Mouse (Mus musculus) ovary, postnatal 36 days (tissue): Measurements from ENCODE around the gene Scamp3.
"Not testable (repeated sequence)": the region's sequence is repeated elsewhere in the genome, so short reads cannot be mapped to it uniquely, and the experiment has no call there.

Experiments
- DNase-seq: peaks from one replicate; pipeline ENCODE4 v3.0.0; 2022; ENCODE audit warnings: low spot score, mixed read lengths

The Scamp3 gene

DNA sequence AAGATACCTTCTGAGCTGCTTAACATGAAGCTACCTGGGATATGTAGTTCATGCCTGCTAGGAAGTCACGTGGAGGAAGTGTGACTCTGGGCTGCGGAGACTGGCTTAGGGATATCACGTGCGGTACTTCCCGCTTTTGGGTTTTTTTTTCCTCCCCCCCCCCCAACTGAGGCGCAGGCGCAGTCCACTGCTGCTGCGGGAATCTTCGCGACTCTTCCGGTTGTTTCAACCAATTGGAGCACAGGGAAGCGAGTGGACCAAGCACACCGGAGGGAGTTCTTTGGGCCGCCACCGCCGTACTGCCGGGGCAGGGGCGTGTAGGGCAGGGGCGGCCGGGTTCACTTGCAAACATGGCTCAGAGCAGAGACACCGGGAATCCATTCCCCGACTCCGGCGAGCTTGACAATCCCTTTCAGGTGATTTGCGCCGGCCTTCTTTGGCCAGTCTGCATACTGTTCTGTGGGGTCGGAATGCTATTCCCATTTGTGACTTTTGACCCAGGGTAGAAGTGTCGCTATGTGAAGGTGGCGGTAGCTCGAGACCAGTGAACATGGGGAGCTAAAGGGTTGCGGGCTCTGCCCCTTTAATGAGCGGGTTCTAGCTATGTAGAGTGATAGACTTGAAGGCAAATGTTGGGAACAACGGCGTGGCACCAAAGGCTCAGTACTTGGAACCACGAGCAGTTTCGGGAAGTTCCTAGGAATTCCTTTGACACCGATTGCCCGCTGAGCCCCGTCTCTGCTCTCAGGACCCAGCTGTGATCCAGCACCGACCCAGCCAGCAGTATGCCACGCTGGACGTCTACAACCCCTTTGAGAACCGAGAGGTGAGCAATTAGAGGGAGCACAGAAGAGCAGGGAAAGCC lies at the start of gene Scamp3:
Gene Scamp3, plus strand, starts transcription at position 232 of the 865 bp plus-strand sequence.
- peak; percentile 82 for DNase-seq

DNA sequence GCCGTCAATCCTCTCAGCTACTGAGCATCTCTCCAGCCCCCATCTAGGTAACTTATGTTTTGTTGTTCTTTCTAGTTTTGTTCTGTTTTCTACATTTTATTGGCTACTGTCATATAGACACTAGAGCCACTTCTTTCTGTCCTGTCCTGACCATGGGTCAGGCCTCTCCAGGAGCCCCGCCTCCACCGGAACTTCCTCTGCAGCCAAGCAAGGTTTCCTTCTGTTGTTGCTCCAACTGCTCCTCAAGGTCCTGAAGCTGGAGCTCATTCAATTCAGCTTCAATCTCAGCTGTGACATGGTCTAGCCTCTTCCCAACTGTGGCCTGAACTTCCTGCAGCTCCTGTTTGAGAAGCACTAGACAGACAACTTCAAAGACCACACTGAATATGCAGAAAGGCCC lies 47.4 kb upstream of the Scamp3 start:
- DNase-seq = no peak

DNA sequence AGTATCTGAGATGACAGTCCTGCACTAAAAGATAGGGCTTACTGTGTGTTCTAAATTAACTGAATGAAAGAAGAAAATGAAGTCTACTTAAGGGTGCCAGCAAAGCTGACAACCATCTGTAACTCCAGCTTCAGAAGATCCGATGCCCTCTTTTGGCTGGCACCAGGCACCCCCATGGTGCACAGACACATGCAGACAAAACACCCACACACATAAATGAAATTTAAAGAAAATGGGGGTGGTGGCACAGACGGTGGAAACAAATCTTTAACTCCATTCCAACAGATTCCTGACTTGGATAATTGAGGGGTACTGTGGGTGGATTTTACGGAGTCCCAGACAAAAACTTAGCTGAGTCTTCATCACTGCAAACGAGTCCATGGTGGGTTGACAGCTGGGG lies 45.5 kb upstream of the Scamp3 start:
- no peak for DNase-seq

DNA sequence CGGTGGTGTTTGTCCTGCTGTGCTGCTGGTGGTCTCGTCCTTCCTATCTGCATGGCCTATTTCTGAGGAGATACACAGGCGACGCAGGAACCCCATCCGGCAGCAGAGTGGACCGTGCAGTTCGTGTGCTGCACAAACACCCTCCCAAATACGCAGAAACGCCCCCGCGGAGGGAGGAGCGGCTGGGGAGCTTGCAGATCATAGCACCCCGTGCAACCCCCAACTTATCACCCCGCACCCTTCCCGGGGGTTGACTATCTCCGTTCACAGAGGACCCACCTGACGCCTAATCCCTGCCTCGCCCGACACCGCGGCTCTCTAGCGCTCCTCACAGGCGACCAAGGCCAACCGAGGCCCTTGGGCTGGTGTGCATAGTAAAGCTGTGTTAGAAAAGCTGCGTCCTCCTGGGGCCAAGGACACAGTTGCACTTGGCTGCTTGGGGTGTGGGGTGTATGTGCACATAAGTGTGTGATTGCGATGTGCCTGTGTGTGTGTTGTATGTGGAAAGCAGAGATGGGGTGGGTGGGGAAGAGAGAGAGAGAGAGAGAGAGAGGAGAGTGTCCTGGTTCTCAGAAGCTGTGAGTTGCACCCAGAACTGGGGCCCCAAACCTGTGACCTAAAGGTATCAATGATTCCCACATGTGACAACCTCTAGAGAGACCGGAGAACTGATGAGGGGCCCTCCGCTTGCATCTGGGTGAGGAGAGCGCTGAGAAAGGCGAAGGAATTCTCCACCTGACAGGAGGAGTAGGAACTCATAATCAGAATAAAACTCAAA lies 44.8 kb upstream of the Scamp3 start:
- DNase-seq = peak; percentile 65

DNA sequence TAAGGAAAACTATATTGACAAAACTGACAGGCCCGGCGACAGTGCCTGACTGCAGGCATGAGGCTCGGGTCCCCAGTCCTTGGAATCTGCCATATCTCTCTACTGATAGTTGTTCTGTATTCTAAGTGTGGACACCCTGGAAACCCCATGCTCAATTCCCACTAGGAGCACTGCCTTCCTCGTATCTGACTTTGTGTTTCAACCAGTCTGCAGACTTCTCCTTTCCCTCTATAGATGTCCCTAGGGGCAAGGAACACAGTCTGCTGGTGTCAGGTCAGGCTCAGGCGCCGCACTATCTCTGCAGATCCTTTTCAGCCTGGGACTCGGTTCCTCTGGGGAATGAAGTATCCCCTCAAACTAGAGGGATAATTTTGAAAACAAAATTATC lies 44.2 kb upstream of the Scamp3 start:
- no peak for DNase-seq

DNA sequence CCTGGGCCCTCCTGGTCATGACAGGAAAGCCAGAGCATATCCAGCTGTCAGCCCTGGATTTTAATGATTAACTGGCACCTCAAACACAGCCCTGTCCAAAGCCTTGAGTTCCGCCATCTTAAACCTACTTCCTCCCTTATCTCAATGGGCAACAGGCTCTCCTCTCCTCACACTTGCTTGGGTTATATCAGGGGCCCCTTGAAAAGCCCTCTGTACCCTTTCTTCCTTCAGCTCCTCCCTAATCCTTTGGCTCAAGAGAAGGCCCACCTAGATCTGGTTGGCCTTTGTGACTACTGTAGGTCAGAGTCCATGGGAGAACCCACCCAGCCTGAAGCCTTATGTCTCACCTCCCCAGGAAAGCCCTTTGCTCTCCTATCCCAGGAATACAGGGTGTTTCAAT lies 43.5 kb upstream of the Scamp3 start:
- DNase-seq = no peak

DNA sequence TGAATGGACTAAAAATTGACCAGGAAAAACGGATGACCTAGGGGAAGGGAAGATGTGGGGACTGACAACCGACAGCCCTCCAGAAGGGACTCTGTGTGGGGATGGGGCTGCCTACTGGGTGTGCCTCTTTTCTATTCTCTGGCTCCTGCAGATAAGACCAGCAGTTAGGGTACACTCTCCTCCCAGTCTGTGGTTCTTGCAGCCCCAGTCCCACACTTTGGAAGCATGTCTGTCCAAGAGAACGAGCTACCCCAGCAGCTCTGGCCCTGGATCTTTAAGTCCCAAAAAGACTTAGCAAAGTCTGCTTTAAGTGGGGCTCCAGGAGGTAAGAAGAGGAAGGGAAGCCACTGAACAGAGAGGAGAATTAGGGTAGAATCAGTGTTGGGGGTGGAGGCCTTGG lies 41.3 kb upstream of the Scamp3 start, which contains the start of gene Pklr:
Gene Pklr, plus strand, starts transcription at position 185 of the 400 bp plus-strand sequence.
- DNase-seq = no peak

DNA sequence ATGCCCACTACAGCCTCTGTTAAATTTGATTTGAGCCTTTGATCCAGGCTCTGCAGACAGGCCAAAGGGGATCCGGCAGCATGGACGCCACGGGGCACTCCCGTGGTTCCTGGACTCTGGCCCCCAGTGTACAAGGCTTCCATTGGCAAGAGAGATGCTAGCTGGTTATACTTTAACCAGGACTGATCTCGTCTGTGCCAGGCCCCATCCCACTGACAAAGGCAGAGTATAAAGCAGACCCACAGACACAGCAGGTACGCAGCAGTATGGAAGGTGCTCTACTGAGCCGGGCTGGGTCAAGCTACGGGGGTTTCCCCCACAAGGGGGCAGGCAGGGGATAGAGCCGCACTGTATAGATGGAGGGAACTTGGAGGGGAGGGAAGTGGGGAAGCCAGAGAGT lies 40.9 kb upstream of the Scamp3 start:
- DNase-seq = no peak

DNA sequence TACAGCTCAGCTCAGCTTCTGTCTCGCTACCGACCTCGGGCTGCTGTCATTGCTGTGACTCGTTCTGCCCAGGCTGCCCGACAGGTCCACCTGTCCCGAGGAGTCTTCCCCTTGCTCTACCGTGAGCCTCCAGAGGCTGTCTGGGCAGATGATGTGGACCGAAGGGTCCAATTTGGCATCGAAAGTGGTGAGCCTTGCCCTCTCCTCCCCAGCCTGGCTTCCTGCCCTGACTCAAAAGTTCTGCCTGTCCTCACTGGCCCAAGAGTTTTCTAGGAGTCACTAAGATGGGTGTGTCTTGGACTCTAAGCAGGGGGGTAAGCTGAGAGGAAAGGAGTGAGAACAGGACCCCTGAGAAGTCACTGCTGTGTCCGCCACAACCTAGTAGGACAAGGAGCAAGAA lies 32.5 kb upstream of the Scamp3 start:
- DNase-seq = no peak

DNA sequence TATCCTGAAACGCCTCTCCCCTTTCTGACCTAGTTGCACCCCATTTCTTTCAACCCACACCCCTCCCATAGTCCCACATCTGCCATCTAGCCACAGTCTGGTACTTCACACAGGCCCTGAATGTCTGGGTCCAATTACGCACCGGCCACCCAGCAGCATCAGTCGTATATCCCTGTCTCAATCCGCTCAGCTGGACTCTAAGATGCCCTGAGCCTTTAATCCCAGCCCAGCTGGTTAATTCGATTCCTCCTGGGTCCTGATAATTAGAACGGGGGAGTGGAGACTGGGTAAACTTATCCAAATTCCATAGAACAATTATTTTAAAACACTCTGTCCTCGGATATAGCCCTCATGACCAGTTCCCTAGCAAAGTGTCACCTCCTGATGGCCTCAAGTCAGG lies 31.7 kb upstream of the Scamp3 start:
- no peak for DNase-seq

DNA sequence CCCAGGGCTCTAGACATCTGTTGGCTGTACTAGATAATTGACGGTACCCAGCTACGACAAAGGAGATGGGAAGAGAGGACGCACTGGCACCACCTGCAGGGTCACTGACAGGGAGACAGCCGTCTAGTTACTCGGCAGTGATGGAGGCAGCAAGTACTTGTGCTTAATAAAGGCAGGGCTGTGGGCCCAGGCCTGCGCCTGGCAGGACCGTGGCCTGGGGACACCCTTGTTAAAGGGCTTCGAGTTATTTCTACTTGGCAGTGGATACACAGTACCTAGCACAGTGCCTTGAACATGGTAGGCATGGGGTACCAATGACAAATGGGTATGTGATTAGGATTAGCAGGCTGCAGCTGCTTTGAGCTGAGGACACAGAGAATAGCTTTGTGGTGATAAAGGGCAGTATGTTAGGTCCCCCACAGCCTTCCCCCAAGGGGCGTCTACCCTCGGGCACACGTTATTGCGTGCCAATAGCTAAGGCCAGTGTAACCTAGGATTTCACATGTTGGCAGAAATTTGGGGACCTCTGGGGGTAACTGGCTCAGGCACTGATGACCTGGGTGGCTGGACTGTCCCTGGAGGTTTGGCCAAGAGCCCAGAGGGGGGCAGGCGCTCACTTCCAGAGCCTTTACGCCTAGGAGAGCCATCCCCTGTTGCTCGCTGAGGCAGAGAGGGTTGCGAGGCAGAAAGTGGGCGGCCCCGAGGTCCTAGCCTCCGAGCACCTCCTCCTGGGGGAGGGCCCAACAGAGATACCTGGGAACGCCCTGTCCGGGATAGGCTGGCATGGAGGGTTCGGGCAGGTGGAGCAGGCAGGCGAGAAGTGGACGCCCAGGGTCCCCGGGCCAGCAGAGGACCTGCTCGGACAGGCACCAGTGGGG lies 29.9 kb upstream of the Scamp3 start:
- no peak for DNase-seq

DNA sequence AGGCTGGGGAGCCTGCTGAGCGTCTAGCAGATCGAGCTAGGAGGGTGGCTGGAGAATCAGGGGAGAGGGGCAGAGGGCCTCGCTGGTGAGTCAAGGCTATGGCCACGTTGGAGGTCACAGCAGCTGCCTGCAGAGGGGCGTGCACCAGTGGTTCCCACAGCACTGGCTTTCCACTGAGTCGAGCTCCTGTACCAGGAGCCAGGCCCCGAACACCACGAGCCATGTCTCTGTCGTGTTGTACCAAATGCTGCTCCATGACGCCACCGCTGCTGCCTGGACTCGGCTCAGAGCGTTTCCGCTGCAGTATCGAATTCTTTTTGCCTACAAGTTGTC lies 29.3 kb upstream of the Scamp3 start:
- no peak for DNase-seq

DNA sequence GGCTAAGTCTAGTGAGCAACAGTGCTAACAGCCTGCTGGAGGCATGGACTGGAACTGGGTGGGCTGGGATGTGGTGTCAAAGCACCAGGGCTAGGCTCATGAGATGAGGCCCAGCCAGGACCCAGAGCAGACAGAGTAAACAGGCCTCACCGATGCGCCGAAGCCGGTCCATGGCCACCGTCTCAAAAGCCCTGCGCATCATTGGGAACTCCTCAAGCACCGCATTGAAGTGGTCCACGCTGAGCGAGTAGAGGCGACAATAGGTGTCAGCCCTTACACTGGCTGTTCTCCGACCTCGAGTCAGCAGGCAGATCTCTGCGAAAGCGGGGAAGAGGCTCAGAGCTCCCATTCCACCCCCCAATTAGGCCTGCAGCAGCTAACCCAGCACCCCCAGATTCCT lies 28.7 kb upstream of the Scamp3 start:
- DNase-seq = no peak

DNA sequence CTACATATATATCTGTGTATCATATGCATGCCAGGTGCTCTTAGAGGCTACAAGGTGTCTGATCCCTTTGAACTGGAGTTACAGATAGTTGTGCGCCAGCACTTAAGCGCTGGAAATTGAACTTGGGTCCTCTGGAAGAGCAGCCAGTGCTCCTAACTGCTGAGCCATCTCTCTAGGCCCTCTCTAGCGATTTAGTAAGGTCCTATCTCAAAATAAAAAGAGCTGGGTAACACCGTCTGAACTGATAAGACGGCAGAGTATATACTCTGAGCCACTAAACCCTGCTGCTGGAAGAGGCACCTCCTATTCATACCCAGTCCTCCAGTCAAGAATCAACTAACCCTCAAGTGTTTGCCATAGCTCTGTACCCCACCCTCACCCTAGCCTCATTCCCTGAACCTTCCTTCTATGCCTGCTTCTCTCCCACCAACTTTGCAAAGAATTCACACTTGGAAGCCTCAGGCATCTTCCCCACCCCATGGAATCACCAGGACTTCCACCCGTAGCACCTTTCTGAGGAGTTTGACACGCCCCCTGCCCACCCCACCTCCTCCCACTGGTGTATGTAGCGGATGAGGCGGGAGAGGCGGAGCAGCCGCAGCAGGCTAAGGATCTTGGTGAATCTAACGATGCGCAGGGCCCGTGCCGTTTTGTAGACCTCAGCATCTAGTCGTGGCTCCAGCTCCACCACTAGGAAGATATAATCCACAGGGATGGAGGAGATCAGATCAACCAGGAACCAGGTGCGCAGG lies 25.0 kb upstream of the Scamp3 start:
- no peak for DNase-seq

DNA sequence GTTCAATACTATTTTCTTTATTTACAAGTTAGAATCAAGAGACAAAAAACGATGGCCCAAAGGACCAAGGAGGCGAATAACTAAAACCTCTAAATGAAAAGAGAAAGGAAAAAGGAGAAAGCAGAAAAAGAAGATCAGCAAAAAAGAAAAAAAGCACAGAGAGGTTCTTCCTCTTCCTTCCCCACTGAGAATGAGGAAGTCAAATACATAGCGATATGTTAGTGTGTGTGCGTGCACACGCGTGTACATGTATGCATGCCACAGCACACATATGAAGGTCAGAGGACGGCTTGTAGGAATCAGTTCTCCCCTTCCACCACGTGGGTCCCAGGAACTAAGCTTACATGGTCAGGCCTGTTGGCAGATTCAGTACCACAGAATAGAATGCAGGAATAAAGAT lies 20.3 kb upstream of the Scamp3 start:
- no peak for DNase-seq

DNA sequence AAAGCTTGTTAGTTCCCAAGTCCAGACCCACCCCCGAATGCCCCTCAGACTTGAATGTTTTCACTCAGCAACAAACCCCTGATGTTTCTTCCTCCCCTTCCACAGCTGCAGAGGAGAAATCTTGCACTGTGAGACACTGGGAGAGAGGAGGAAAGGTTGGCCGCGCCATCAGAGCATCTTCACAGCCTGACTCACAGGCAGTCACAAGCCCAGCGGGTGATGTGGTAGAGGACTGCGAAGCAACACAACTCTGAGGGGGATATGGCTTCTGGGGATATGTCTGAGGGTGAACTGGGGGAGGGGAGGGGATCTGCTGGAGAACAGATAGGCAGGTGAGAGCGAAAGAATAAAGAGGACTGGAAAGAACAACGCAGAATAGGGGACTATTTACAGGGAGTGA lies 18.6 kb upstream of the Scamp3 start:
- DNase-seq = no peak

DNA sequence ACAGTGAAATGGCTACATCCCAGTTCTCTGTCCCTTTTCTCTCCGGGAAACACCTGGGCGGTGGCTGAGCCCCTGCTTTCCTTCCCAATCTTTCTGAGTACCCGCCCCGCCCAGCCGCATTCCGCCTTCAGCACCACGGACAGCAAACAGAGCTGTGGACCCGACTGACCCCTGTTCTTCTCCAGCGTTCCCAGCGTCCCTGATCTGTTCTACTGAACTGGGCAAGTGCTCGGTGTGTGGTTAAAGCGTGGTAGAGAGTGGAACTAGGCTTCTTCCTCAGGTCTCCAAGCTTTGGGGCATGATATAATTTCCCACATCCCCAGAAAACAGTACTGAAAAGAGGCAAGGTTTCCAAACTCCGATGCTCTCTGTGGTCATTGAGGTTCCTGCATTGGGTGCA lies 18.1 kb upstream of the Scamp3 start:
- DNase-seq = peak; percentile 74

DNA sequence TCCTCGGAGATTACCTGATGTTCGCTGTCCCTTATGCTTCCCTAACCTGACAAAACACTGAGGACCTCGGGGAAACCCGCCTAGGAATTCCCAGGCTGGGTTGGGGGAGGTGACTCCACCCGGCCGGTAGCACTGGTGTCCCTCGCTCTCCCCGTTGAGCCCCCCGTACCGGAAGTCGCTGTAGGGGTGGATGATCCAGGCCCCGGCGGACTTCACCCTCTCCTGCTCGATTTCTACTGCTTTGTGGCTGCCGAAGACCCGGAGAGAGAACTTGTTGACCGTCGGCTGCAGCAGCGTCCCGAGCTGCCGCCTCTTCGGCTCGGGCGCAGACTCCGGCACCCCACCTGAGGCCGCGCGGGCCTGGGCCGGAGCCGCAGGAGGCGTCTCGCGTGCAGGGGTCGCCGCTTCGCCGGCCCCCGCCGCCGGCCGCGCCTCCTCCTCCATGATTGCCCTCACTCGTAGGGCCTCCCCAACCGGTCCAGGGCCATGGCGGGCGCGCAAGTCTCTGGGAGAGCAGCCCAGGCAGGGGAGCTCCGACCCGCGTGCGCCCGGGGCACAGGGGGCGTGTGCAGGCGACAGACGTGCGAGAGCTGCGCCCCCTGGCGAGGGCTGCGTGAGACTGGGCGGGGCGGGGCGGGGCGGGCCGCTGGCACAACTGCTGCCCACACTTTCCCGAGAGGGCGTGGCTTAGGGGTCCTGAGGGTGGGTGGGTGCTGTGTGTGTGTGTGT lies 17.5 kb upstream of the Scamp3 start, which contains the start of gene Hcn3:
Gene Hcn3, minus strand, starts transcription at position 581 of the 729 bp plus-strand sequence.
- DNase-seq = peak; percentile 71

DNA sequence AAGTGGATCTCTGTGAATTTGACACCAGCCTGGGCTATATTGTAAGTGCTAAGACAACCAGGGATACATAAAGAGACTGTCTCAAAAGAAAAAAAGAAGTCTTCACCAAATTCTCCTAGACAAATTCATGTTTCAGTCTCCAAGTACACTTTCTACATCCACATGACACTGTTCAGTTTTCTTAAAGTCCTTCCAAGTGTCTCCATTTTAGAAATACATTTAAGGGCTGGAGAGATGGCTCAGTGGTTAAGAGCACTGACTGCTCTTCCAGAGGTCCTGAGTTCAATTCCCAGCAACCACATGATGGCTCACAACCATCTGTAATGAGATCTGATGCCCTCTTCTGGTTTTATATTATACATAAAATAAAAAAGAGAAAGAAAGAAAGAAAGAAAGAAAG lies 16.1 kb upstream of the Scamp3 start:
- DNase-seq = not testable (repeated sequence)

DNA sequence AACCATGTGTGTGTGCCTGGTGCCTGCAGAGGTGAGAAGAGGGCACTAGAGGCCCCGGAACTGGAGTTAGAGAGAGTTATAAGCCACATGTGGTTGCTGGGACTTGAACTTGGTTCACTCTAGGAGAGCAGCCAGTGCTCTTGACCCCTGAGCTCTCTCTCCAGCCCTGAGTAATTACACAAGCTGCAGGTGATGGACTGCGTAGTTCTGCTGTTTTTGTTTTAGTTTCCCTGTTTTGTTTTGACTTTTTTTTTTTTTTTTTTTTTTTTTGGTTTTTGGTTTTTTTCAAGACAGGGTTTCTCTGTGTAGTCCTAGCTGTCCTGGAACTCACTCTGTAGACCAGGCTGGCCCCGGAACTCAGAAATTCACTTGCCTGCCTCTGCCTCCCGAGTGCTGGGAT lies 15.5 kb upstream of the Scamp3 start:
- DNase-seq = no peak

DNA sequence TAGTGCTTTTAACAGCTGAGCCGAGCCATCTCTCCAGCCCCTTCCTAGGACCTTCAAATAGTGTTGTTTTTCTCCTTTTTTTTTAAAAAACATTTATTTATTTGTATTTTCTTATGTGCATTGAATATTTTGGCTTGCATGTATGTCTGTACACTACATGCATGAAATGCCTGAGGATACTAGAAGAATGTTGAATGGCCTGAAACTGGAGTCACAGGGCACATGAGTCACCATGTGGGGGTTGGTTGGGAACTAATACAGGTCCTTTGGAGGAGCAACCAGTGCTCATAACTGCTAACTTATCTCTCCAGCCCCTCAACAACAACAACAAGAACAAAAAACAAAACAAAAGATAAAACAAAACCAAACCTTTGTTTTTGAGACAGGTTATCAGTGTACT lies 14.2 kb upstream of the Scamp3 start:
- no peak for DNase-seq
